In genomic region chr4:45965737-45966447, GRCm38 (mm10) we compare ENCODE assay signal across 8 mouse cellular contexts. TPM values are rescaled to one million over a fixed set of nuclear protein-coding genes. Genes with fewer than 3 reads are reported as not detected.
DNase-seq lines count a peak whose midpoint lies in the region; ATAC-seq and TF ChIP-seq lines count a peak whose summit lies in the region.
"Had no signal": no experiment of that assay in that cellular context is flagged by ENCODE, and none has a peak within 500 bp of the region (broad histone marks: within the 10 kb centered on the region; RNA-seq: fewer than 3 reads in every experiment).

No protein-coding gene starts in this region.

- 0 out of 2 replicates have a peak, but pooled peaks have one; percentile 48 for ATAC-seq in kidney, postnatal 0 days (replicated peaks; ENCODE audit: low FRiP score, low read depth)
- ATAC-seq in CD4-positive, CD25-positive, alpha-beta regulatory T cell, adult 4 months, result no peak
- ATAC-seq in megakaryocyte-erythroid progenitor cell, adult 5-6 weeks (replicated peaks; ENCODE audit: low FRiP score, low TSS enrichment, poor library complexity, severe bottlenecking), result no peak

- H3K4me1 ChIP-seq in embryonic facial prominence, embryonic 10.5 days, result peaks cover 42% of the 10 kb centered on the region
- H3K4me1 ChIP-seq in heart, adult 2 months (ENCODE audit: control insufficient read depth, insufficient read depth, low read length), result peaks cover 23% of the 10 kb centered on the region
- H3K4me1 ChIP-seq in kidney, postnatal 0 days (replicated peaks; ENCODE audit: insufficient read depth, low read length), result peaks cover 27% of the 10 kb centered on the region
- H3K4me1 ChIP-seq in cerebellum, adult 2 months (ENCODE audit: control insufficient read depth, insufficient read depth, low read length), result no peaks in the 10 kb centered on the region

- intact Hi-C loops in heart, adult 2 months (cut with DNase I), result no loop called here

- no peak overlapping the region for H3K4me3 ChIP-seq in embryonic facial prominence, embryonic 10.5 days
- H3K4me3 ChIP-seq in heart, adult 2 months, result peak overlapping the region; percentile 28
- 0 out of 2 replicates have a peak overlapping the region, but pooled peaks have one; percentile 1 for H3K4me3 ChIP-seq in kidney, postnatal 0 days (replicated peaks; ENCODE audit: low read depth, low read length)
- H3K4me3 ChIP-seq in cerebellum, adult 2 months (replicated peaks; ENCODE audit: insufficient read depth, low read depth, low read length), result no peak overlapping the region
- H3K4me3 ChIP-seq: embryonic facial prominence, embryonic 13.5 days had no signal

- peak overlapping the region; percentile 14; the same call in 1 of the 2 replicates for H3K9ac ChIP-seq in heart, adult 2 months (ENCODE audit: low read depth, low read length)
- no peak overlapping the region for H3K9ac ChIP-seq in kidney, postnatal 0 days (ENCODE audit: low read depth, low read length)
- H3K9ac ChIP-seq: embryonic facial prominence, embryonic 13.5 days had no signal

- H3K9me3 ChIP-seq in embryonic facial prominence, embryonic 10.5 days, result no peaks in the 10 kb centered on the region
- no peaks in the 10 kb centered on the region for H3K9me3 ChIP-seq in kidney, postnatal 0 days (replicated peaks; ENCODE audit: low read length)
- H3K9me3 ChIP-seq: embryonic facial prominence, embryonic 13.5 days had no signal

- TF ChIP-seq POLR2A in heart, adult 2 months (IDR thresholded peaks at IDR 0.05; ENCODE audit: insufficient read depth, low read depth, low read length), result no peak
- no peak for TF ChIP-seq POLR2A in cerebellum, adult 2 months (IDR thresholded peaks at IDR 0.05; ENCODE audit: borderline replicate concordance, insufficient read depth, low read length)

- TF ChIP-seq EP300 in heart, adult 2 months (IDR thresholded peaks at IDR 0.05; ENCODE audit: insufficient read depth, low read depth, low read length), result no peak

- H3K27me3 ChIP-seq in embryonic facial prominence, embryonic 10.5 days (replicated peaks; ENCODE audit: low read depth, poor library complexity, severe bottlenecking), result peaks cover 14% of the 10 kb centered on the region; the same call in 1 of the 2 replicates
- no peaks in the 10 kb centered on the region for H3K27me3 ChIP-seq in heart, adult 2 months (ENCODE audit: control insufficient read depth, insufficient read depth, low read length)
- H3K27me3 ChIP-seq in kidney, postnatal 0 days (ENCODE audit: insufficient read depth, low read length), result no peaks in the 10 kb centered on the region
- no peaks in the 10 kb centered on the region for H3K27me3 ChIP-seq in cerebellum, adult 2 months (ENCODE audit: control insufficient read depth, insufficient read depth, low read length)

- TF ChIP-seq CTCF in heart, adult 2 months (IDR thresholded peaks at IDR 0.05), result no peak
- no peak for TF ChIP-seq CTCF in kidney, postnatal 0 days (IDR thresholded peaks at IDR 0.05; ENCODE audit: low read depth)
- no peak for TF ChIP-seq CTCF in cerebellum, adult 2 months (IDR thresholded peaks at IDR 0.05; ENCODE audit: borderline replicate concordance, insufficient read depth, low read depth, low read length)

- H3K4me2 ChIP-seq in kidney, postnatal 0 days (ENCODE audit: low read length), result peak overlapping the region; percentile 30
- H3K4me2 ChIP-seq: embryonic facial prominence, embryonic 13.5 days had no signal

- DNase-seq in embryonic facial prominence, embryonic 10.5 days (ENCODE audit: low spot score), result peak; percentile 26
- DNase-seq in heart, adult 2 months, result peak; percentile 67 to 73
- DNase-seq in kidney, postnatal 0 days (ENCODE audit: low spot score), result peak; percentile 84
- peak; percentile 50 for DNase-seq in lung, postnatal 14 days
- DNase-seq in cerebellum, adult 2 months, result no peak

- no peaks in the 10 kb centered on the region for H3K36me3 ChIP-seq in embryonic facial prominence, embryonic 10.5 days (replicated peaks)
- peaks cover 9% of the 10 kb centered on the region; the same call in 1 of the 2 replicates for H3K36me3 ChIP-seq in heart, adult 2 months (ENCODE audit: control insufficient read depth, insufficient read depth, low read length)
- H3K36me3 ChIP-seq in kidney, postnatal 0 days (ENCODE audit: insufficient read depth, low read length), result no peaks in the 10 kb centered on the region
- H3K36me3 ChIP-seq: embryonic facial prominence, embryonic 13.5 days had no signal

- 37% methylated on average over 13 of the region's 13 CpGs for WGBS in embryonic facial prominence, embryonic 10.5 days
- WGBS in heart, adult 2 months, result 8% methylated on average over 13 of the region's 13 CpGs
- WGBS in kidney, postnatal 0 days, result 9% methylated on average over 13 of the region's 13 CpGs
- WGBS in cerebellum, adult 2 months, result 61% methylated on average over 13 of the region's 13 CpGs

- no peak overlapping the region for H3K27ac ChIP-seq in embryonic facial prominence, embryonic 10.5 days (replicated peaks)
- peak overlapping the region; percentile 68 for H3K27ac ChIP-seq in heart, adult 2 months
- H3K27ac ChIP-seq in kidney, postnatal 0 days, result peak overlapping the region; percentile 38; the same call in 1 of the 2 replicates
- no peak overlapping the region for H3K27ac ChIP-seq in cerebellum, adult 2 months (ENCODE audit: insufficient read depth, low read length)
- H3K27ac ChIP-seq: embryonic facial prominence, embryonic 13.5 days had no signal

- no peaks in the 10 kb centered on the region for H3K79me2 ChIP-seq in heart, adult 2 months (replicated peaks; ENCODE audit: control insufficient read depth, insufficient read depth, low read length)

RNA-seq across cellular contexts. Expression of gene Tdrd7, which starts 0.8 kb away (rescaled TPM):
- polyA plus RNA-seq in embryonic facial prominence, embryonic 10.5 days (2016; fragmentation: Nextera tagmentation; extraction: Ambion mirVana), result 5.4 and 6.0 TPM in 2 replicates
- total RNA-seq in heart, adult 2 months (2021), result 10 to 100 TPM; 11.2 to 12.6 TPM
- polyA plus RNA-seq in heart, adult 2 months (2012; rRNA removed), result 6.2 and 11.4 TPM in 2 replicates
- polyA plus RNA-seq in kidney, postnatal 0 days (2015; fragmentation: Nextera tagmentation; extraction: Ambion mirVana), result 22.9 and 25.1 TPM in 2 replicates
- 1 to 10 TPM; 7.2 to 8.9 TPM for polyA plus RNA-seq in CD4-positive, CD25-positive, alpha-beta regulatory T cell, adult 4 months (2017; shearing (Covaris generic))
- total RNA-seq in megakaryocyte-erythroid progenitor cell, adult 5-6 weeks (2014; fragmentation: Nextera tagmentation), result 9.0 and 16.6 TPM in 2 replicates
- total RNA-seq in megakaryocyte-erythroid progenitor cell, adult 5-6 weeks (2017), result 7.7 and 10.3 TPM in 2 replicates
- 29.6 and 31.7 TPM in 2 replicates for polyA plus RNA-seq in cerebellum, adult 2 months (2012; rRNA removed)

Comparison
In these comparisons a context has a peak if more than half of its experiments do, and no peak if none do; other contexts are left out.
1. DNase-seq: peak in embryonic facial prominence, embryonic 10.5 days (single experiment), heart, adult 2 months (2 of 2), kidney, postnatal 0 days (single experiment) and lung, postnatal 14 days (single experiment); none in cerebellum, adult 2 months (0 of 2).
2. H3K27ac ChIP-seq: peak in heart, adult 2 months (single experiment) and kidney, postnatal 0 days (single experiment); none in embryonic facial prominence, embryonic 10.5 days (single experiment) and cerebellum, adult 2 months (single experiment).
3. H3K4me3 ChIP-seq: peak in heart, adult 2 months (single experiment) and kidney, postnatal 0 days (single experiment); none in embryonic facial prominence, embryonic 10.5 days (single experiment) and cerebellum, adult 2 months (single experiment).